Mouse (Mus musculus) myocyte (in vitro differentiated cells): ENCODE measurements around the gene Pard6b. TPM values are rescaled to one million over a fixed set of nuclear protein-coding genes. Genes with fewer than 3 reads are reported as not detected.

ENCODE experiments used
- H3K27me3 ChIP-seq: one replicate; pipeline ENCODE4 v1.6.1; 2011; ENCODE audit not compliant: control insufficient read depth, insufficient read depth, insufficient read length
- H3K36me3 ChIP-seq: one replicate; pipeline ENCODE4 v1.6.1; 2011; ENCODE audit not compliant: control insufficient read depth, insufficient read depth
- H3K4me2 ChIP-seq: one replicate; pipeline ENCODE4 v1.6.1; 2011; ENCODE audit warnings: low read depth, control low read depth
- H3K4me3 ChIP-seq: one replicate; pipeline ENCODE4 v1.5.1; 2011; ENCODE audit warnings: mild to moderate bottlenecking, control low read depth, moderate library complexity
- H3K79me2 ChIP-seq: one replicate; pipeline ENCODE4 v1.6.1; 2011; ENCODE audit not compliant: control insufficient read depth, insufficient read depth
- H3ac ChIP-seq: one replicate; pipeline ENCODE4 v1.6.1; 2011; ENCODE audit not compliant: control insufficient read depth, insufficient read length
- CEBPB ChIP-seq: IDR thresholded peaks from 2 replicates; pipeline ENCODE4 v1.6.1; 2011; ENCODE audit warnings: mild to moderate bottlenecking, moderate library complexity; ENCODE audit not compliant: poor library complexity, insufficient read depth, severe bottlenecking
- E2F4 ChIP-seq: IDR thresholded peaks from one replicate; pipeline ENCODE4 v1.6.1; 2011; ENCODE audit warnings: mild to moderate bottlenecking, control low read depth, moderate library complexity; ENCODE audit not compliant: insufficient read depth
- MAX ChIP-seq: IDR thresholded peaks from one replicate; pipeline ENCODE4 v1.6.1; 2011; ENCODE audit warnings: low read depth, mild to moderate bottlenecking, control low read depth
- MYOD1 ChIP-seq, 3 experiments: IDR thresholded peaks; one replicate each; pipeline ENCODE4 v1.6.1; 2011; ENCODE audit warnings: control low read depth in 2 of 3, low read depth in 2 of 3, mild to moderate bottlenecking in 2 of 3, moderate library complexity in 1 of 3; ENCODE audit not compliant: insufficient read length in 2 of 3, control insufficient read depth in 1 of 3
- MYOG ChIP-seq, 3 experiments: IDR thresholded peaks; one replicate each; pipeline ENCODE4 v1.6.1; 2011; ENCODE audit warnings: control low read depth in 2 of 3, low read depth in 2 of 3, mild to moderate bottlenecking in 2 of 3; ENCODE audit not compliant: insufficient read length in 2 of 3, control insufficient read depth in 1 of 3, insufficient read depth in 1 of 3
- POLR2A ChIP-seq: IDR thresholded peaks from one replicate; pipeline ENCODE4 v1.6.1; 2011; ENCODE audit warnings: low read depth, mild to moderate bottlenecking, control low read depth, moderate library complexity; ENCODE audit not compliant: insufficient read length
- POLR2AphosphoS2 ChIP-seq: IDR thresholded peaks from one replicate; pipeline ENCODE4 v1.6.1; 2011; ENCODE audit warnings: low read depth, control low read depth; ENCODE audit not compliant: insufficient read length
- REST ChIP-seq: IDR thresholded peaks from one replicate; pipeline ENCODE4 v1.6.1; 2011; ENCODE audit warnings: mild to moderate bottlenecking, control low read depth, moderate library complexity; ENCODE audit not compliant: insufficient read depth, insufficient read length
- SRF ChIP-seq: IDR thresholded peaks from one replicate; pipeline ENCODE4 v1.6.1; 2011; ENCODE audit warnings: low read depth; ENCODE audit not compliant: control insufficient read depth, insufficient read length
- TCF12 ChIP-seq: IDR thresholded peaks from one replicate; pipeline ENCODE4 v1.6.1; 2011; ENCODE audit warnings: mild to moderate bottlenecking, control low read depth; ENCODE audit not compliant: poor library complexity, insufficient read depth, severe bottlenecking
- TCF3 ChIP-seq: IDR thresholded peaks from one replicate; pipeline ENCODE4 v1.6.1; 2011; ENCODE audit warnings: low read depth, control low read depth; ENCODE audit not compliant: insufficient read length
- USF1 ChIP-seq: IDR thresholded peaks from one replicate; pipeline ENCODE4 v1.6.1; 2011; ENCODE audit warnings: low read depth, mild to moderate bottlenecking, control low read depth, moderate library complexity
- polyA plus RNA-seq: library from polyadenylated mRNA; unstranded; fragments of >200 nt; fragmentation: generic; extraction: Trizol; gene quantifications from one replicate; pipeline ENCODE4 v1.2.1, GENCODE M21; 2012; ENCODE audit warnings: missing spikeins

The Pard6b gene
- polyA plus RNA-seq, 1 experiment, result 0.11 TPM

- Histone ChIP-seq H3K36me3 (no peaks in the 10 kb centered on the region), H3ac (no peak overlapping the region), H3K79me2 (no peaks in the 10 kb centered on the region), H3K4me2 (no peak overlapping the region), H3K4me3 (no peak overlapping the region), H3K27me3 (no peaks in the 10 kb centered on the region)
- TF ChIP-seq MAX (no peak), SRF (no peak), REST (no peak), TCF12 (no peak), USF1 (no peak), MYOG (IDR thresholded peaks at IDR 0.05; ENCODE audit: control insufficient read depth in 1 of 3, insufficient read depth in 1 of 3, insufficient read length in 2 of 3, low read depth in 2 of 3) (no peak), CEBPB (no peak), MYOD1 (IDR thresholded peaks at IDR 0.05; ENCODE audit: control insufficient read depth in 1 of 3, insufficient read length in 2 of 3, low read depth in 2 of 3) (no peak), POLR2AphosphoS2 (no peak), POLR2A (no peak), TCF3 (no peak), E2F4 (no peak)
These were observed 67.1 kb downstream of the Pard6b start for GRCm38 (mm10) chr2:168147722-168148432.

- no peaks in the 10 kb centered on the region for H3K27me3 ChIP-seq
- H3K79me2 ChIP-seq, result no peaks in the 10 kb centered on the region
- TF ChIP-seq E2F4 (no peak), MYOD1 (IDR thresholded peaks at IDR 0.05; ENCODE audit: control insufficient read depth in 1 of 3, insufficient read length in 2 of 3, low read depth in 2 of 3) (no peak), CEBPB (no peak), USF1 (no peak), TCF12 (no peak), POLR2AphosphoS2 (no peak), MAX (no peak), REST (no peak), TCF3 (no peak), POLR2A (no peak), MYOG (IDR thresholded peaks at IDR 0.05; ENCODE audit: control insufficient read depth in 1 of 3, insufficient read depth in 1 of 3, insufficient read length in 2 of 3, low read depth in 2 of 3) (no peak)
- no peak overlapping the region for H3K4me2 ChIP-seq
- no peak overlapping the region for H3ac ChIP-seq
- H3K4me3 ChIP-seq, result no peak overlapping the region
- no peaks in the 10 kb centered on the region for H3K36me3 ChIP-seq
These were observed 68.4 kb downstream of the Pard6b start for GRCm38 (mm10) chr2:168149241-168149640.

Other genes with a start within 250 kb of the Pard6b start
- 45.0 TPM for gene Ptpn1, start 148.9 kb upstream of the Pard6b start, polyA plus RNA-seq
- gene Ripor3, start 70.4 kb upstream of the Pard6b start, polyA plus RNA-seq, result 0.94 TPM
- 8.2 TPM for gene Adnp, start 126.1 kb downstream of the Pard6b start, polyA plus RNA-seq
- 24.4 TPM for gene Gm20716, start 149.4 kb downstream of the Pard6b start, polyA plus RNA-seq
- gene Dpm1, start 149.6 kb downstream of the Pard6b start, polyA plus RNA-seq, result 39.3 TPM
- gene Mocs3, start 149.6 kb downstream of the Pard6b start, polyA plus RNA-seq, result 11.4 TPM
- gene Kcng1, start 200.7 kb downstream of the Pard6b start, polyA plus RNA-seq, result not detected